Comparison of ENCODE assay signal across 15 mouse cellular contexts in genomic region chr1:82527931-82528330, GRCm38 (mm10). TPM values are rescaled to one million over a fixed set of nuclear protein-coding genes. Genes with fewer than 3 reads are reported as not detected.
"Had no signal": no experiment of that assay in that cellular context is flagged by ENCODE, and none has a peak within 500 bp of the region (broad histone marks: within the 10 kb centered on the region; RNA-seq: fewer than 3 reads in every experiment).

No protein-coding gene starts in this region.

- H3K27ac ChIP-seq: left cerebral cortex, adult 2 months; liver, embryonic 13.5 days; lung, embryonic 15.5 days; macrophage; neural tube, embryonic 12.5 days had no signal

- ATAC-seq: liver, postnatal 0 days had no signal

- DNase-seq: kidney, adult 8-10 months; kidney, postnatal 25 days; liver; liver, embryonic 13.5 days; liver, postnatal 0 days; lung, postnatal 14 days; retina, postnatal 1 day; right cerebral cortex, postnatal 25 days; thymus, postnatal 4 days had no signal

- H3K36me3 ChIP-seq: liver, embryonic 13.5 days; lung, embryonic 15.5 days; neural tube, embryonic 12.5 days had no signal

- H3K4me2 ChIP-seq: liver, embryonic 13.5 days; lung, embryonic 15.5 days; neural tube, embryonic 12.5 days had no signal

- H3K27me3 ChIP-seq: liver, embryonic 13.5 days; lung, embryonic 15.5 days; megakaryocyte, embryonic 14.5 days; neural tube, embryonic 12.5 days had no signal

- H3K9ac ChIP-seq: liver, embryonic 13.5 days; liver, postnatal 0 days; lung, embryonic 15.5 days; neural tube, embryonic 12.5 days had no signal

- H3K9me3 ChIP-seq: liver, embryonic 13.5 days; lung, embryonic 15.5 days; megakaryocyte, embryonic 14.5 days; neural tube, embryonic 12.5 days had no signal

- H3K4me1 ChIP-seq: liver, embryonic 13.5 days; lung, embryonic 15.5 days; megakaryocyte, embryonic 14.5 days; neural tube, embryonic 12.5 days had no signal

- H3K4me3 ChIP-seq: left cerebral cortex, adult 2 months; liver, embryonic 13.5 days; lung, embryonic 15.5 days; megakaryocyte, embryonic 14.5 days; myocyte; neural tube, embryonic 12.5 days had no signal

RNA-seq across cellular contexts. Expression of gene Col4a4, which starts 58.7 kb away (rescaled TPM):
- polyA plus RNA-seq: macrophage had no signal

RNA-seq across cellular contexts. Expression of gene Col4a3, which starts 58.8 kb away (rescaled TPM):
- polyA plus RNA-seq: macrophage had no signal
